Mouse (Mus musculus) inflammation-experienced regulatory T-cells, adult 16 weeks (primary cell): ENCODE results near the gene Gm38655. TPM values are rescaled to one million over a fixed set of nuclear protein-coding genes. Genes with fewer than 3 reads are reported as not detected.

Experiments
- polyA plus RNA-seq: library from polyadenylated mRNA; unstranded; fragments of 100-300 nt; shearing (Covaris generic); gene quantifications from one replicate; pipeline ENCODE4 v1.2.1, GENCODE M21; 2017

The Gm38655 gene
- polyA plus RNA-seq, result not detected

GRCm38 (mm10) chr17:25175411-25175810 is at the start of gene Gm38655:
Gene Gm38655, minus strand, starts transcription at chr17:25175471.

DNA sequence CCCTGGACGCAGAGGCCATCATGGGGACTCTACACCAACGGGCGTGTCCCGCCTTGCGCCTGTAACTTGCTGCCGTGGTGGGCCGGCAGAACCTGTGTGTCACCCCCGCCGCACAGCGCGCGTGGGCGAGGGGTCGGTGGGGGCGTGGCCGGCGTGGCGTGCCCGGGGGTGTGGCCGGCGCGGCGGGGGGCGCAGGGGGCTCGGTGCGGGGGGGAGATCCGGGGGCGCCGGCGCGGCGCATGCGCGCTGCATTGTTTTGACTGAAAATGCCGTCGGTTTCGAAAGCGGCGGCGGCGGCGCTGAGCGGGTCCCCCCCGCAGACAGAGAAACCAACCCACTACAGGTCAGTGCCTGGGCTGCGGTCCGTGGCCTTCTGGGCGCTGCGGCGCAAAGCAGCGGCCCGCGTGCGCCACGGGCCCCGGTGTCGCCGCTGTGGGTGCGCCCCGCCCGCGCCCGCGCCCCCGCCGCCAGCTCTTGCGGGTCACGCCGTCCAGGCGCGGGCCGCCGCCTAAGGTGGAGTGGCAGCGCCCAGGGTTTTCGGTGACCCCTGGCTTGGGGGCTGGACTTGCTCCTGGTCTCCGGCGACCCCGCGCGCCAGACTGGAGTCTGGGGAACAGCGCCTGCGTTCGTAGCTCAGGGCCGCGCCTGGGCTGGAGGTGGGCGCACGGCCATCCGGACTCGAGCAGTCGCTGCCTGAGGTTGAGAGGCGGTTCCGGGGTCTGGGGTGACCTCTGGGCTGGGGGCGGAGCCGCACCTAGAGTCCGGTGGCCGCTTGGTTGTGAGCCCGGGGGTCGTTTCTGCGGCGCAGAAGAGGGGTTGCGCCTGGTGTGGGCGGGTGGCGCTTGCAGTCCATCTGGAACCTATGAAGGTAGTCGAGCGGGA is 13.1 kb upstream of the Gm38655 start, which contains the start of gene Unkl:
Gene Unkl (plus strand): TSS at position 248 of the 882 bp plus-strand sequence.

GRCm38 (mm10) chr17:25184129-25184691 is 8.9 kb upstream of the Gm38655 start, which contains the start of gene BC003965:
Gene BC003965, plus strand, starts transcription at chr17:25184554.

DNA sequence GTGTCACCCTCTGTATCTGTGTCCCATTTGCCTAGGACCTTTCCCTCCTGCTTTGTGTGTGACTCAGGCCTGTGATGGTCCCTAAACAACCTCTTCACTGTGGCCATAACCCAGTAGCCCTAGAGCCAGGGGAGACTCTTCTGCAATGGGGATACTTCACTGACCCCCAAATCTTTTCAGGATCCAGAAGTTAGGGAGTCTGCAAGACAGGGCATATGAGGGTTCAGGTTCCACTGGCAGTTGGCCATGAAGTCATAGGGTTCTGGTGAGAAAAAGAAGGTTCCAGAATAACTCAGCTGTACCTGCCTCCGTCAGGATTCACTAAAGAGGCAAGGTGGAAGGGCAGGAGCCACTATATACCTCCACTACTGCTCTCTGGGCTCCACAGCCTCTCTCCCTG is 13.1 kb downstream of the Gm38655 start, which contains the start of gene Ccdc154:
Gene Ccdc154 (plus strand): TSS at position 301 of the 400 bp plus-strand sequence.

GRCm38 (mm10) chr17:25133275-25133698 is 42.0 kb downstream of the Gm38655 start, which contains the start of gene Clcn7:
Gene Clcn7, plus strand, starts transcription at chr17:25133391.

Other genes with a start within 250 kb of the Gm38655 start
- gene Mapk8ip3, start 238.5 kb downstream of the Gm38655 start, polyA plus RNA-seq, result 67.7 TPM
- gene Jpt2, start 214.8 kb downstream of the Gm38655 start, polyA plus RNA-seq, result 37.8 TPM
- gene Cramp1l, start 159.7 kb downstream of the Gm38655 start, polyA plus RNA-seq, result 5.3 TPM
- 33.4 TPM for gene Ift140, start 159.4 kb downstream of the Gm38655 start, polyA plus RNA-seq
- 1.5 TPM for gene Tmem204, start 91.9 kb downstream of the Gm38655 start, polyA plus RNA-seq
- gene Telo2, start 59.5 kb downstream of the Gm38655 start, polyA plus RNA-seq, result 32.2 TPM
- not detected for gene Ptx4, start 54.7 kb downstream of the Gm38655 start, polyA plus RNA-seq
- 49.3 TPM for gene Clcn7, start 42.1 kb downstream of the Gm38655 start, polyA plus RNA-seq
- not detected for gene Ccdc154, start 13.0 kb downstream of the Gm38655 start, polyA plus RNA-seq
- 30.9 TPM for gene BC003965, start 9.1 kb upstream of the Gm38655 start, polyA plus RNA-seq
- 51.0 TPM for gene Unkl, start 12.9 kb upstream of the Gm38655 start, polyA plus RNA-seq
- gene Gnptg, start 64.7 kb upstream of the Gm38655 start, polyA plus RNA-seq, result 107 TPM
- 53.4 TPM for gene Tsr3, start 64.7 kb upstream of the Gm38655 start, polyA plus RNA-seq
- gene Baiap3, start 80.9 kb upstream of the Gm38655 start, polyA plus RNA-seq, result 69.0 TPM
- 592 TPM for gene Ube2i, start 99.2 kb upstream of the Gm38655 start, polyA plus RNA-seq
- not detected for gene Prss34, start 122.9 kb upstream of the Gm38655 start, polyA plus RNA-seq
- not detected for gene Prss28, start 133.2 kb upstream of the Gm38655 start, polyA plus RNA-seq
- not detected for gene Prss29, start 143.2 kb upstream of the Gm38655 start, polyA plus RNA-seq
- not detected for gene Tpsab1, start 170.1 kb upstream of the Gm38655 start, polyA plus RNA-seq
- not detected for gene Tpsb2, start 190.8 kb upstream of the Gm38655 start, polyA plus RNA-seq
- not detected for gene Tpsg1, start 193.8 kb upstream of the Gm38655 start, polyA plus RNA-seq